Mouse (Mus musculus) layer of hippocampus, adult 9-11 months (tissue): ENCODE results near the gene Samd15.
A peak's percentile ranks its signal among the peaks of the same experiment; 100 is the strongest.
"Not testable (repeated sequence)": the region's sequence is repeated elsewhere in the genome, so short reads cannot be mapped to it uniquely, and the experiment has no call there.

ENCODE experiments used
- DNase-seq: peaks from one replicate; pipeline ENCODE4 v3.0.0; 2022

Samd15 gene

DNA sequence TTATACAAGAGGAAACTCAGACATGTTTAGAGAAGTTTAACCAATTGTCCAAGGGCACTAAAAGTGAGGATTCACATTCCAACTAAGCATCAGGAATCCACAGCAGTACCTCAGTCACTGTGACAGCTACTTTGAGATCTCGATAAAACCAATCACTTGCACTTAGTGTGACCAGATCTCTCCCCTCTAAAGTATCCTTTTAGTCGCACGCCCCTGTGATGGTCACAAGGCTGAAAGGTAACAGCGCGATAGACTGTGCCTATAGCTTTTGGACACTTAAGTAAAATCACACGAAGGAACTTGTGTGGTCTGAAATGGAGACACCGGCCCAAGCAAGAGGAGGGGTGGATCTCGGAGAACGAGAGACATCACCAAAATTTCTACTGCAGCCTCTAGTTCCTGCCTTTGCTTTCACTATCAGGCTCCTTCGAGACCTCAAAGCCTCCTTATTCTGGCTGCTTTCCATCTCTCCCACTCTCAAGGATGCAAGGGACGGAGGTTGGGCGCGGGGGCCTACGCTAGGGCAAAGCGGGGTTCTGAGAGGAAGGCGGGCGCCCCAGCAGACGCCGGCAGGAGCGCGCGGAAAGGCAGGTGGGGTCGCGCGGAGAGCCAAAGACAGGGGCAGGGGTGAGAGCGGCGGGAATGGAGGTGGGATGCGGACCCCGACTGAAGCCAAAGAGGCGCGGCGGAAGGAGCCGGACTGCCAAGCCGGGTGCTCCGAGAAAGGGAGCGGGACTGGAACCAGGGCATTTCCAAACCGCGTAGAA is at the start of gene Samd15:
Gene Samd15, plus strand, starts transcription at position 518 of the 767 bp plus-strand sequence.
- peak; percentile 18 for DNase-seq

DNA sequence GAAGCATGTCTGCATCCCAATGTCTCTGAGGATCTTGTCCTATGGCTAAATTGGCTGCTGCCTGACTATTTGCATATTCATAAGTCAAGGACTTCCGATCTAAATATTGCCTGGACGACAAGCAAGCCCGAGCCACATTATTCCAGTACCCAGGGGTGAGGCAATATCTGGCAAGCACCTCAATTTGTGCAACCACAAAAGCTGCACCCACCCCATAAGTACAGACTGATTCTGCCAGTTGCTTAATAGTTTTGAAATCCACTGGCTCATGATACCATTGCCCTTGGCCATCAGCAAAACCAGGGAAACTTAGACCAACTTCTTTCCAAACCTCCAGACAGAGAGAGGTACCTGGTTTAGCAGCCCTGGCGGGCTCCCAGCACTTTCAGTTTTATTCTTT is 45.1 kb upstream of the Samd15 start:
- not testable (repeated sequence) for DNase-seq

DNA sequence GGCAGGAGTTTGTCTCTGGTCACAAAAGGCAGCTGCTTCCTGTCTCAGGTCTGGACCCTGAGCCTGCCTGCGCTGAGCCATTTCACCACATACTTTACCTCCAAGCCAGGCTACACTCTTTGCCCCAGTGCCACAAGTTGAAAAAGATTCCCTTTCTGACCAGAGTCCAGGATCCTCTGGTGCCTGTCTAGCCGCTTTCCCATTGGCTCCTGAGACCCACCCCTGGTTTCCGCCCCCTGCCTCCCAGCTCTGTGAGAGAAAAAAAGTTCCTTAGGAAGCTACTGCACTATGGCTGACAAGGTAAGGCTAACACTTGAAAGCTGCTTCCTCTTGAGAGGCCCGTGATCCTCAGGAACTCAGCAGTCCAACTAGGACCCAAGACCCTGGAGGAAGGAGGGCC is 42.2 kb upstream of the Samd15 start:
- DNase-seq, result no peak

DNA sequence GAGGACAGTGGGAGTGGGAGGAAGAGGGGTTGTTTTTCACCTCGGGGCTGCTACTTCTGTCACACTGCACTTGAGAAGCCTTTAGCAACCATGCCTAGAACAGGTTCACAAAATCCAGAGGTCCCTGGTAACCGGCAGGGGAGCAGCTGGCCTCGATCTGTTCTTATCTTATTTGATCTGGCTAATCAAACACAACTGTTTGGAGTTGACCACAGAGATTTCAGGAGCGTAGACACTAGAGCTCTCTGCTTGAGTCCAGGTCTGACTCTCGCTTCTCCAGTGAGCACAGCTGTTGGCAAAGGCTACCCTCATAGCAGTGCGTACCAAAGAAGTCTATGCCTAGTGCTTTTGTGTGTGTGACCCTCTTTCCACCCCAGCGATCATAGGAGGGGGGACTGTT is 41.4 kb upstream of the Samd15 start:
- no peak for DNase-seq

GRCm38 (mm10) chr12:87160310-87160709 is 39.2 kb upstream of the Samd15 start:
- DNase-seq, result no peak

DNA sequence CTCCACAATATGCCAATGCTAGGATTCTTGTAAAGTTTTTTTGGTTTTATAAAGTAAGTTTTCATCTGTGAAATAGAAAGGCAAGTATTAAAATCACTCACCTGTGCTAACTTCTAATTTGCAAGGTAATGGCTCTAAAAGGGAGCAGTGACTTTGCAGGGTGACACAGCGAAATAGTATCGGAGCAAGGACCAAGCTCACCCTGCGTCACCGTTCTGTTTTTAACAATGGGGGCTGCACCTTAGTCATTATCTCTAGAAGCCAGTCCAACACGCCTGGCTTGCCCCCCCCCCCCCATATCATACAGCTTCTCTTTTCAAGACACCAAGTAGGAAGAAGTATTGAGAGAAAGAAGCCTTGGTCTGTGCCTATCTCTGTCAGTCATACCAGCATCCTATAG is 38.7 kb upstream of the Samd15 start:
- DNase-seq, result no peak

DNA sequence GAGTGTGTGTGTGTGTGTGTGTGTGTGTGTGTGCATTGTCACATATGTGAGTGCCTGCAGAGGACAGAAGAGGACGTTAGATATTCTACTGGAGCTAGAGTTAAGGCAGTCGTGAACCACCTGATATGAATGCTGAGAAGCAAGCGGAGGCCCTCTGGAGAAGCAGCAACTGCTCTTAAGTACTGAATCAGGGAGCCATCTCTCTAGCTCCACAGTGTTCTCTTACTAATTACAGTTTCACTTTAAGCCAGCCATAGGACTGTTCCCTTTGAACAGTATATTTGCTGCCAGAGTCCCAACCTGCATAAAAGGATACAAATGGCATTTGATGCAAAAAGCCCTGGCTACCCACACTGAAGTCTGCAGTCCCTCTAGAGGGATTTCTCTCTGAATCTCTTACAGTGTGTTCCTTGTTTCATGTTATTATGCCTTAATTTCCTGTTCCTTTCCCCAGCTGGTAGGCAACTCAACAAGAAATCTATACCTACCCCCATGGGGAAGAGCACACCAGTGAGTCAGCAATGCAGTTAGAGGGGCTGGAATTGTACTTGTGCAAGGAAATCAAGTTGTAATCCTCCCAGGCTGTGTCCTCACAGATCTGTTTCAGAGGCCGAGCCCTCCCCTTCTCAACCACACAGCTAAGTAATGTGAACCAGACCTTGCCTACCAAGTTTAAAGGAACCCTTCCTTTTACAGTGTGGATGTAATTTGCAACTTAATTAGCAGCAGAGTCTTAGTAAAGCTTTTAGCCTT is 24.2 kb upstream of the Samd15 start:
- DNase-seq, result no peak

DNA sequence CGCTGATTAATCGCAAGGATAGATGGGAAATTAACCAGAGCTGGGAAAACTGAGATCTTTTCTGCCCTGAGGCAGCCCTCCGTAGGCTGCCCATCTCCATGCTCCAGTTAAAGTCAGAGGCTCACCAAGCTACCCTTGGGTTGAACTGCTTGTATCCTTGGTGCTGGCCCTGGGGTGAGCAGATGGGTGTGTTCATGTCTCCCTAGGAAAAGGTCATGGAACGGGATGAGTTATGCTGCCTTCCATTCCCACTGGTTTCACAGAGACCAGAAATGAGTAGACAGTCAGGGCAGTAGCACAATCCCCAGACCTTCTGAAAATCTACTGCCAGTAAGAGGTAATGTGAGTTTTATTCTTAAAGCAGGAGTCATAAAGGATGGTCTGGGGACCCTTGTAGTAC is 21.9 kb upstream of the Samd15 start:
- DNase-seq, result no peak

GRCm38 (mm10) chr12:87193008-87193407 is 6.5 kb upstream of the Samd15 start:
- DNase-seq, result no peak

DNA sequence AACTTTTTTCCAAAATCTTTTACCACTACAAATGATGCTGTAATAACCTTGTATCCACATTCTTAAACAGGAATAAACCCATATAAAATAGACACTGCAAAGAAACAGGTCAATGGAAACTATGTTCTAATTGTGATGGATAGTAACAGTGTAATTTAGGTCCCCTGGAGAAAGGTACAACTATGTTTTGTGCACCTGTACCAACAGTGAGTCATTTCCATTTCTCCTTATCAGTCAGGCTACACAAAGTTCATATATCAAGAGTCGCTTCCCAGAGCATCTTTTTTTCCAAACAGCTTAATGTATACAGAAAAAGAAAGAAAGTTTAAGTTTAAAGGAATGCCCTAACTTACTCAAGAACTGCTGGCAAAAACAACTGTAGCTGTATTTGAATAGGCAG is 4.5 kb upstream of the Samd15 start:
- DNase-seq, result no peak

GRCm38 (mm10) chr12:87196310-87196709 is 3.2 kb upstream of the Samd15 start:
- DNase-seq, result no peak

DNA sequence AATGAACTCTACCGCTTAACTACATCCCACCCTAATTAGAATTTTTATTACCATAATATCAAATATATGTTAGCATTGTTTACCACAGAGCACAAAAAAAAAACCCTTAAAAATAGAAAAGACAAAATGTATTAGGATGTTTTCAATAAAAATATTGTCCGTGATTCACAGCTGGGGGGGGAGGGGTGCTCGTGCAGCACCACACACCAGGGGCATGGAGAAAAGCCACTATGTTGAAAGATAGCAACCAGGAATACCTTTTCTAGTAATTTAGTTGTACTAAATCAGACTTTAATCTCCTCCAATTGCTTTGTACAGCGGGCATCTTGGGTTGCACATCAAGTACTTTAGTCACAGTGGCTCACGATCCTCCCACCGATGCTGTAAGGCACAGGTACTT is 731 bp upstream of the Samd15 start:
- DNase-seq, result no peak

DNA sequence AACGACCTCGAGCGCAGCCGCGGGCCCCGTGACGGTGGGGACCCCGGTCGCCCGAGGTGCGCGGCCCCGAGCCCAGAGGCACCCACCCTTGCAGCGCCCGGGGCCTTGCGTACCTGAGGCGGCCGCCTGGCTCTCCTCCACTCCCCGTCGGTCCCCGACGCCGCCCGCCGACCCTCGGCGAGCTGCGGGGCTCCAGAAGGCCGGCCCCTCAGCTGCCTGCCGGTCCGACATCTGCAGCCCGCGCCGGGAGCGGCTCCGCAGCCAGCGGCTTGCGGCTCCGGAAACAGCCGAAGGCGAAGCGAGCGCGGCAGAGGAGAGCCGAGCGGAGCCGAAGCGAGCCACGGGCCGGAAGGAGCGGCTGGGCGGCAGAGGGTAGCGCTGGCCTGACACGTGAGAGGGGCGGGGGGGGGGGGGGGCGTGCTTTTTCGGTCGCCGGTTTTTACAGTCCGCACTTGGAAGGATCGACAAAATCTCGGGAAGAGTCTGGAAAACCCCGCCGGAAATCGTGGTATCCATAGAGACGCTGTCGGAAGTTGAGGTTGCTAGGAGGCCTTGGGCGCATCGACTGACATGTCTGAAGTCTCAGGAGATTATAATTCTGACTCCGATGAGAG is 557 bp downstream of the Samd15 start, which contains the start of gene Tmed8:
Gene Tmed8, minus strand, starts transcription at position 482 of the 614 bp plus-strand sequence.
- DNase-seq, result peak; percentile 79

- no peak for DNase-seq
These were observed 2.2 kb downstream of the Samd15 start for GRCm38 (mm10) chr12:87201694-87202093.

DNA sequence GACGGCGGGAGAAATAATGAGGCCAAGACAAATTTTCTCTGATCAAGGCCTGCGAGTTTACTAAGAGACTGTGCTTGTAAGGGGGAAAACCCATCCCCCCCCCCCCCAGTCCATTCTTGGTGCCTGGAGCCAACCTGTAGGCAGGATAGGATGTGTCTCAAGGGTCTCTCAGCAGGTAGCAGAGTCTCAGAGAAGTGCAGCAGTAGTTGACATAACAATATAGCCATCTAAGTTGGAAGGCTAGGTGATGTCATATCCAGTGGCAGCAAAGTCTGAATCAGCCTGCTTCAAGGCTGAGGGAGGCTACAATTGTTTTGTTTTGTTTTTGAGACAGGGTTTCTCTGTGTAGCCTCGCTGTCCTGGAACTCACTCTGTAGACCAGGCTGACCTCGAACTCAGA is 6.3 kb downstream of the Samd15 start:
- DNase-seq, result not testable (repeated sequence)

DNA sequence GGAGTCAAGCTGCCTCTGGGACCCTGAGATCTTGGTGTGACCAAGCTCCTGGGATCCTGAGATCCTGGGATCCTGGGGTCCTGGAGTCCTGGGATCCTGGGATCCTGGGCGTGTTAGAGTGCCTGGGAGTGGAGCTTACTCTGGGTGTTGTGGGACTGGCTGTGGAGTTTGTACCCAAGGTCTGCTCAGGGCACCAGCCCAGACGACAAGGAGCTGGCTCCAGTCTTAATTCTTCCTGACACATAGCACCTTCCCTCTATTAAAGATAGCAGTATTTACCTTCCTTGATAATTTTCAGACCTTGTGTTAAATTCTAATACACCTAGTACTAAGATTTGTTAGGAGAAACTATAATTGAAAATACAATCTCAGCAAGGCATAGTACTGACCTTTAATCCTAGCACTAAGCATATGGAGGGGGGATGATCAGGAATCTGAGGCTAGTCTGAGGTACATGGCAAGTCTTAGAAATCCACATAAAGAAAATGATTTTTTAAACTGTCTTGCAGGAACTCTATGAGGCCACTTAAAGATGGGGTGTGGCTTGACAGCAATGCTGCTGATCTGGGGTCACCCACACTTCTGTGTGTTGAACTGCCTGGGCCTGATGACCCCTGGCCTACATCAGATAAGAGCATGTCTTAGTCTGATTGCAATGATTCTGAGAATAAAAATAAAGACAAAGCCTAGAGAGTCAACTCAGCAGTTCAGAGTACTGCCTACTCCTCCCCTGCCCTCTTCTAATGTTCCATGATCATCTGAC is 13.5 kb downstream of the Samd15 start:
- DNase-seq, result no peak

- DNase-seq, result no peak
These were observed 16.5 kb downstream of the Samd15 start for GRCm38 (mm10) chr12:87216053-87216452.

DNA sequence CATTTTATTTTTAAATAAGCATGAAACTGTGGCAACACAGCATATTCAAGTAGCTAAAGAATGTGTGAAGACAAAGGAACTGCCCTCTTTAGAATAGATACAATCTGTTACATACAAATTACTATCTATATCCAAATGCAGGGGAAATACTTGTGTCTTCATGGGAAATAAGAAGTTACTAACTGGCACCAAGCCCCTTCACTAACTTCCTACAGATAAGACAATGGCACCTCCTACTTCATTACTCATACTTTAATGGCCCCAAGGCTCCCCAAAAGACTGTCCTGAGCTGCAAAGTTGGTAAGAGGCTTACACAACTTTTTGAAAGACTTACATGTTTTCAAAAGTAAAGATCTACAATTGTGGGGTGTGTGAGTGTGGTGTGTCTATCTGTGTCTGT is 18.1 kb downstream of the Samd15 start:
- DNase-seq, result no peak

- no peak for DNase-seq
These were observed 19.8 kb downstream of the Samd15 start for GRCm38 (mm10) chr12:87219362-87219761.

- no peak for DNase-seq
These were observed 25.4 kb downstream of the Samd15 start for GRCm38 (mm10) chr12:87224950-87225349.

GRCm38 (mm10) chr12:87226801-87227200 is 27.3 kb downstream of the Samd15 start:
- DNase-seq, result no peak

DNA sequence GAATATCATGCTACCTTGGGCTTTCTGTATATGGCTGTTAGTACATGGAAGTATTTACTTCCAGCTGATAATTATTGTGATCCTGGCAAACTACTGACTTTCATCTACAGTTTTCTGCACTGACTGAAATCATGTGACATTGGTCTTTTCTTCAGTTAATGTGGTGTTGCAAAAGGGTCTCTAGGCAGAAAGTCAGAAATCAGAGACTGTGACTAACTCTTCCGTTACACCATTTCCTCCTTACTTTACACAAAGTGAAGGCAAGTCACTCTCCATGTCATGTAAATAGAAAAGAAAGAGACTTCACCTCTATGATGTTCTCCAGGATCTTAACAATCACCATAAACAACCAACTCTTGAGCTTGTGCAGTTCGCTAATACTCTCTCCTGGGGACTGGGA is 30.1 kb downstream of the Samd15 start:
- DNase-seq, result no peak

- no peak for DNase-seq
These were observed 30.9 kb downstream of the Samd15 start for GRCm38 (mm10) chr12:87230379-87230895.
